Mouse (Mus musculus) urinary bladder, adult 2 months (tissue): Measurements from ENCODE around the gene Lacc1. TPM values are rescaled to one million over a fixed set of nuclear protein-coding genes. Genes with fewer than 3 reads are reported as not detected.

Experiments used
- DNase-seq: peaks from one replicate; pipeline ENCODE4 v3.0.0; 2022; ENCODE audit warnings: low spot score
- polyA plus RNA-seq: library from polyadenylated mRNA; depleted of rRNA; stranded (reverse); fragments of >200 nt; gene quantifications from 2 replicates; pipeline ENCODE4 v1.2.3, GENCODE M21; 2012; rRNA removed

Gene Lacc1
- polyA plus RNA-seq, 1 experiment, result 21.0 TPM

- no peak for DNase-seq
These were observed 57.1 kb downstream of the Lacc1 start for GRCm38 (mm10) chr14:76979569-76979968.

Other genes with a start within 250 kb of the Lacc1 start
- gene Ccdc122, start 132 bp downstream of the Lacc1 start, polyA plus RNA-seq, result 9.1 and 9.7 TPM in 2 replicates
- 1.6 and 1.8 TPM in 2 replicates for gene Enox1, start 119.9 kb upstream of the Lacc1 start, polyA plus RNA-seq